Mouse (Mus musculus) neural tube, embryonic 11.5 days (tissue): ENCODE measurements at regions not wholly inside any gene's neighbourhood (a gene's known extent, or its start where the extent isn't known, plus 50 kb on each side); places are given as distances from the start of the nearest gene placed in this dataset. TPM values are rescaled to one million over a fixed set of nuclear protein-coding genes. Genes with fewer than 3 reads are reported as not detected.

Experiments used
- ATAC-seq: fragments of 200-750 bp; cut with Nextera tagmentation; 2 replicates; pipeline ENCODE4 v1.8.0; 2017; ENCODE audit warnings: moderate number of reproducible peaks, mild to moderate bottlenecking, moderate TSS enrichment, moderate library complexity; ENCODE audit not compliant: insufficient read depth, low FRiP score, low TSS enrichment
- DNase-seq: peaks from one replicate; pipeline ENCODE4 v3.0.0-alpha.2; 2015; ENCODE audit warnings: low spot score
- H3K27ac ChIP-seq: fragments of 300-500 bp; sonication (generic); 2 replicates; pipeline ENCODE4 v1.5.1; 2014; ENCODE audit warnings: low read depth, mild to moderate bottlenecking, low read length
- H3K27me3 ChIP-seq: fragments of 300-500 bp; sonication (generic); 2 replicates; pipeline ENCODE4 v1.6.1; 2014; ENCODE audit warnings: mild to moderate bottlenecking, low read length, mixed read lengths; ENCODE audit not compliant: control insufficient read depth, insufficient read depth
- H3K36me3 ChIP-seq: fragments of 300-500 bp; sonication (generic); 2 replicates; pipeline ENCODE4 v1.6.1; 2014; ENCODE audit warnings: mild to moderate bottlenecking, low read length, moderate library complexity, mixed read lengths; ENCODE audit not compliant: control insufficient read depth, insufficient read depth
- H3K4me1 ChIP-seq: fragments of 300-500 bp; sonication (generic); 2 replicates; pipeline ENCODE4 v1.6.1; 2014; ENCODE audit warnings: low read length, mixed read lengths; ENCODE audit not compliant: control insufficient read depth, insufficient read depth
- H3K4me2 ChIP-seq: fragments of 300-500 bp; sonication (generic); 2 replicates; pipeline ENCODE4 v1.6.1; 2014; ENCODE audit warnings: low read depth, mild to moderate bottlenecking, moderate library complexity
- H3K4me3 ChIP-seq: fragments of 300-500 bp; sonication (generic); 2 replicates; pipeline ENCODE4 v1.5.1; 2014; ENCODE audit warnings: low read depth, low read length
- H3K9ac ChIP-seq: fragments of 300-500 bp; sonication (generic); 2 replicates; pipeline ENCODE4 v1.6.1; 2014; ENCODE audit warnings: mild to moderate bottlenecking, low read length
- H3K9me3 ChIP-seq: fragments of 300-500 bp; sonication (generic); 2 replicates; pipeline ENCODE4 v1.6.1; 2016; ENCODE audit warnings: low read length; ENCODE audit not compliant: control insufficient read depth
- WGBS: fragments of 180-500 bp; shearing (Covaris S2); extraction: QIAGEN DNeasy Blood & Tissue Kit; methylation state at CpG from one replicate; pipeline ENCODE4 v1.1.7; 2014; 5-methylcytosine and 5-hydroxymethylcytosine counted together
- microRNA-seq: library from miRNA; unstranded; fragments of <30 nt; microRNA quantifications from one replicate; pipeline ENCODE4, GENCODE M21; 2016

DNA sequence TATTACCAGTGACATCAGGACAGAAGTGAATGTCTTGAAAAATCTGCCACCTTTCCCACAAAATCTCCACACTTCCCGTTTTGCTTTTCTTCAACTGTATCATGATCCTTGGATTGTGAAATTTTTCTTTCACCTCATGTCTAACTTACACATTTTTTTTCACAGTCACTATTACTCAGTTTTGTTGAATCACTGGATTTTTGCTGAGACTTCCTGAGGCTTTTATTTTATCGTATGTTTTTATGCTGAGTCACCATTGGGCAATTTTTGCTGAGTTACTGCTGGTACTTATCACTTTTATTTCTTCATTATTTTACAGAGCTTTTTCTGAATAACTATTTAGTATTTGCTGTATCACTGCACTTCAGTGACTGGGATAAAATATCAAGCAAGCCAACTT lies 570.3 kb downstream of the Utrn start:
- no peak overlapping the region for H3K4me3 ChIP-seq
- no peaks in the 10 kb centered on the region for H3K36me3 ChIP-seq
- 85% methylated on average over 2 of the region's 2 CpGs for WGBS
- H3K9me3 ChIP-seq, result no peaks in the 10 kb centered on the region
- DNase-seq (no peak), ATAC-seq (no peak)
- H3K9ac ChIP-seq, result no peak overlapping the region
- no peak overlapping the region for H3K4me2 ChIP-seq
- H3K27me3 ChIP-seq, result no peaks in the 10 kb centered on the region
- H3K4me1 ChIP-seq, result no peaks in the 10 kb centered on the region
- no peak overlapping the region for H3K27ac ChIP-seq

GRCm38 (mm10) chr10:12302396-12302795 lies 566.8 kb downstream of the Utrn start:
- no peak overlapping the region for H3K4me3 ChIP-seq
- H3K4me1 ChIP-seq, result no peaks in the 10 kb centered on the region
- 90% methylated on average over 4 of the region's 4 CpGs for WGBS
- ATAC-seq (no peak), DNase-seq (no peak)
- H3K27ac ChIP-seq, result no peak overlapping the region
- H3K27me3 ChIP-seq, result no peaks in the 10 kb centered on the region
- H3K4me2 ChIP-seq, result no peak overlapping the region
- H3K36me3 ChIP-seq, result no peaks in the 10 kb centered on the region
- H3K9me3 ChIP-seq, result no peaks in the 10 kb centered on the region
- H3K9ac ChIP-seq, result no peak overlapping the region

DNA sequence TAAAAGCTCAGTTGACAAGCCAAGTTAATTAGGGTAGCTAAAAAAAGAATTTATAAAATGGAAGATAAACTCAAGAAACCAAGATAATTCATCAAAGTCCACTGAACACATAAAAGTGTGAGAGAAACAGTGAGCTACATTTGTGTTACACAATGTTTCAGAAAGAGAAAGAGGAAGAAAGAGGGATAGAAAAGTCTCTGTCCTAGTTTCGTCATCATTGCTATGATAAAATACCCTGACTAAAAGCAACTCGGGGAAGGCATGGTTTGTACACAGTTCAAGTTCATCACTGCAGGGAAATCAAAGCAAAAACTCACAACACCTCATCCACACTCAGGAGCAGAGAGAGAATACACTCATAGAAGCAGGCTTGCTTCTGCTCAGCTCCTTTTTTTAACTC lies 548.9 kb downstream of the Utrn start:
- H3K9me3 ChIP-seq, result no peaks in the 10 kb centered on the region
- H3K4me2 ChIP-seq, result no peak overlapping the region
- H3K27me3 ChIP-seq, result no peaks in the 10 kb centered on the region
- H3K4me3 ChIP-seq, result no peak overlapping the region
- ATAC-seq (no peak), DNase-seq (no peak)
- no peaks in the 10 kb centered on the region for H3K36me3 ChIP-seq
- H3K27ac ChIP-seq, result no peak overlapping the region
- H3K9ac ChIP-seq, result no peak overlapping the region
- 84% methylated on average over 2 of the region's 2 CpGs for WGBS
- no peaks in the 10 kb centered on the region for H3K4me1 ChIP-seq

Small RNAs in the stretch of these regions (microRNA-seq; reads per million reads assigned to microRNA genes)
- gene Gm22194, result not detected
